Mouse (Mus musculus) kidney, postnatal 10 days (tissue): ENCODE results near the gene Hspa1l.

Experiments used
- DNase-seq: peaks from one replicate; pipeline ENCODE4 v3.0.0; 2021; ENCODE audit warnings: mixed read lengths

Gene Hspa1l

GRCm38 (mm10) chr17:35027277-35028068 is 55.0 kb downstream of the Hspa1l start, which contains the start of gene Sapcd1:
Sapcd1 (minus strand) TSS chr17:35028016.
- DNase-seq: peak; percentile 19

GRCm38 (mm10) chr17:35028315-35028714 is 55.8 kb downstream of the Hspa1l start:
- DNase-seq: no peak
